Mouse (Mus musculus) brain, embryonic 18.5 days (tissue): ENCODE measurements around the gene Flnc.
"Not testable (repeated sequence)": the region's sequence is repeated elsewhere in the genome, so short reads cannot be mapped to it uniquely, and the experiment has no call there.

Experiments used
- DNase-seq: peaks from one replicate; pipeline ENCODE4 v3.0.0-alpha.2; 2012; ENCODE audit warnings: low read depth, low spot score

Gene Flnc

GRCm38 (mm10) chr6:29433038-29433803 lies at the start of gene Flnc:
Flnc (plus strand) TSS chr6:29433256.
- DNase-seq, result no peak

- DNase-seq, result no peak
Observed at GRCm38 (mm10) chr6:29388052-29388518, 45.0 kb upstream of the Flnc start, which contains the start of gene Opn1sw. Opn1sw (minus strand) TSS chr6:29388468.

- no peak for DNase-seq
Observed at GRCm38 (mm10) chr6:29388606-29389080, 44.4 kb upstream of the Flnc start.

- DNase-seq, result no peak
Observed at GRCm38 (mm10) chr6:29389425-29389824, 43.6 kb upstream of the Flnc start.

GRCm38 (mm10) chr6:29390500-29390899 lies 42.6 kb upstream of the Flnc start:
- not testable (repeated sequence) for DNase-seq

- DNase-seq, result not testable (repeated sequence)
Observed at GRCm38 (mm10) chr6:29391241-29391640, 41.8 kb upstream of the Flnc start.

GRCm38 (mm10) chr6:29391802-29392201 lies 41.3 kb upstream of the Flnc start:
- no peak for DNase-seq

GRCm38 (mm10) chr6:29394286-29394685 lies 38.8 kb upstream of the Flnc start:
- no peak for DNase-seq

- DNase-seq, result no peak
Observed at GRCm38 (mm10) chr6:29395910-29396713, 36.9 kb upstream of the Flnc start, which contains the start of gene Ccdc136. Ccdc136 (plus strand) TSS chr6:29396309.

GRCm38 (mm10) chr6:29396714-29397540 lies 36.1 kb upstream of the Flnc start:
- no peak for DNase-seq

GRCm38 (mm10) chr6:29397575-29397974 lies 35.5 kb upstream of the Flnc start:
- DNase-seq, result no peak

- DNase-seq, result no peak
Observed at GRCm38 (mm10) chr6:29399851-29400250, 33.2 kb upstream of the Flnc start.

- no peak for DNase-seq
Observed at GRCm38 (mm10) chr6:29402693-29403342, 30.2 kb upstream of the Flnc start.

- no peak for DNase-seq
Observed at GRCm38 (mm10) chr6:29406412-29406811, 26.6 kb upstream of the Flnc start.

- DNase-seq, result no peak
Observed at GRCm38 (mm10) chr6:29415446-29415845, 17.6 kb upstream of the Flnc start.

- DNase-seq, result no peak
Observed at GRCm38 (mm10) chr6:29420596-29420995, 12.5 kb upstream of the Flnc start.

- DNase-seq, result no peak
Observed at GRCm38 (mm10) chr6:29425118-29425517, 7.9 kb upstream of the Flnc start.

GRCm38 (mm10) chr6:29426331-29426730 lies 6.7 kb upstream of the Flnc start:
- no peak for DNase-seq

- no peak for DNase-seq
Observed at GRCm38 (mm10) chr6:29428171-29428570, 4.9 kb upstream of the Flnc start.

- DNase-seq, result no peak
Observed at GRCm38 (mm10) chr6:29430681-29431420, 2.2 kb upstream of the Flnc start.
